Mouse (Mus musculus) gastrocnemius, postnatal 36 days (tissue): Measurements from ENCODE around the gene Glipr2. TPM values are rescaled to one million over a fixed set of nuclear protein-coding genes. Genes with fewer than 3 reads are reported as not detected.
A peak's percentile ranks its signal among the peaks of the same experiment; 100 is the strongest.

Experiments used
- DNase-seq, 2 experiments: peaks; one replicate each; pipeline ENCODE4 v3.0.0; 2022
- intact Hi-C: fragments of 180-260 bp; cut with DNase I; formaldehyde crosslinking; loops from one replicate; pipeline ENCODE4 v1.15.1; 2025
- long read RNA-seq, 2 experiments: library from polyadenylated mRNA; stranded (forward); transcript quantifications; one replicate each; pipeline ENCODE4 v2.0.0; 2021
- total RNA-seq, 2 experiments: library from RNA; stranded (reverse); gene quantifications; 2 replicates each; pipeline ENCODE4 v1.2.3; 2021

Glipr2 gene
- total RNA-seq: 1 to 10 TPM; 2.4 to 3.0 TPM
- long read RNA-seq, experiment 1, partial matches to known transcripts: 0 of 5 reads
- long read RNA-seq, experiment 1, other reads (novel, unspliced or antisense): 1 of 5 reads
- long read RNA-seq, experiment 2, partial matches to known transcripts: 0 of 4 reads
- long read RNA-seq, experiment 2, other reads (novel, unspliced or antisense): 0 of 4 reads

DNA sequence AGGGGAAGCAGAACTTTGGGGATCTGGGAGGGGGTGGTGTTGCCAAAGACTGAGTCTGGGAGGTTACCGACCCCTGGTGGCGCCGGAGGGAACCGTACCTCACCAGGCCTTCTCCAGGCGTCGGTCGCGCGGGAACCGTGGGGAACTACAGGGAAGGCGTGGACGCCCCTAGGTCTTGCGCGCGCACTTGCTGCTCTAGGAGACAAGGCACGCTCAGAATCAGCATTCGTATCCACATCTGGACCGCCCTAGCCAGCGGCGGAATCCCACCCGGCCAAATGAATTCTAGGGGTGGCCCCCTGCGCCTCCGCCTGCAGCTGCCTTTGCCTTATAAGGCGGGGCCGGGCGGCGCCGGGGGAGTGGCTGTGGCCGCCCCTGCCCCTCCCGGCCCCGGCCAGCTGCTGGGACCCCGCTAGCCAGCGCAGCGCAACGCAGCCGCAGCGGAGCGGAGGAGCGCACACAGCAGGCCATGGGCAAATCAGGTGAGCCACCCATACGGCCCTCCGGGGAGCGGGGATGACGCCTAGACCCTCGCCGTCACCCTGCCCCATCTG lies at the start of gene Glipr2:
Gene Glipr2, plus strand, starts transcription at position 110 of the 554 bp plus-strand sequence.
- peak; percentile 78 to 84 for DNase-seq
- intact Hi-C loops: loop anchor here (2.0 kb wide), 1 partner anchor 33 kb away; no protein-coding TSS in a partner anchor

DNA sequence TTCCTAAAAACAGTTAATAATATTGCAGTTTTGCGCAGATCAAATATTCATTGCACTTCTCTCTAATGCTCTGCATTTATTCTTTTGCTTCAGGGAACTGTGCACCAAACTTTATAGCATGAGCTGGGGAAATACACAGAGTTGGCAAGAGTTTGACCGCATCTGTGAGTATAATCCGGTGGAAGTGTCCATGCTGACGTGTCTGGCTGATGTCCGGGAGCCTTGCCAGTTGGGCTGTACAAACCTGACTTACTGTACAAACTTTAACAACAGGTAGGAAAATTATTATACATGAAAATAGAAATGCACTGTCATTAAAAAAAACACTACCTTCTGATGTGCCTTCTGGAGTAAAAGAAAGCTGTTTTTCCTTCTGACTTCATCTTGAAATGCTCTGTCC lies 39.0 kb upstream of the Glipr2 start:
- intact Hi-C loops: no loop called here
- no peak for DNase-seq

DNA sequence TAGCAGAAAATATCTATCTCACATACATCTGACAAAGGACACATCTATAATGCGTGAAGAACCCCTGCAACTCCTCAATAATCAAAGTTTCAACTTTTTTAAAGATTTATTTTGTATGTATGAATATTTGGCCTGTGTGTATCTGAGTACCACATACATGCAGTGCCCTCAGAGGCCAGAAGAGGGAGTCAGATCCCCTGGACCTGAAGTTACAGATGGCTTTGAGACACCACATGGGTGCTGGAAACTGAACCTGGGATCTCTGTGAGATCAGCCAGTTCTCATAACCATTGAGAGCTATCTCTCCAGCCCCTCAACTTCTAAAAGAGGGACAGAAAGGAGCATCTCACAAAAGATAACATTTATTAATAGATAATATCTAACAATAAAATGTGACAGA lies 36.6 kb upstream of the Glipr2 start:
- intact Hi-C loops: no loop called here
- DNase-seq: no peak

DNA sequence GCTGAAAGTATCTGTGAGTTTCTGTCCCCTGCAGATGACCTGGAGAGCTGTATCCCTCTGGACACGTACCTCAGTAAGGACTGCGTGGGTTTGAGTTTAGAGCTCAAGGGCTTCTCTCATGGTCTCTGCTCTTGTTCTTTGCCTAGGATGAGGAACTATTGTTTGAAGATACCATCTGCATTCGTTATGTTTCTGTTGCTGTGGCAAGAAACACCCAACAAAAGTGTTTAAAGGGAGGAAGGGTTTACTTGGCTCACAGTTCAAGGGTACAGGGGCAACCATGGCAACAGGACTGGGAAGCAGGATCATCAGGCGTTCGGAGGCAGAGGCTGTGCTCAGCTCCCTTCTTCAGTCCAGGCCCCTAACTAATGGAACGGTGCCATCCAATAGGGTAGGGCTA lies 32.1 kb upstream of the Glipr2 start:
- intact Hi-C loops: loop anchor here (2.0 kb wide), 1 partner anchor 32 kb away; the partner anchor contains the start of gene Glipr2
- DNase-seq: no peak

DNA sequence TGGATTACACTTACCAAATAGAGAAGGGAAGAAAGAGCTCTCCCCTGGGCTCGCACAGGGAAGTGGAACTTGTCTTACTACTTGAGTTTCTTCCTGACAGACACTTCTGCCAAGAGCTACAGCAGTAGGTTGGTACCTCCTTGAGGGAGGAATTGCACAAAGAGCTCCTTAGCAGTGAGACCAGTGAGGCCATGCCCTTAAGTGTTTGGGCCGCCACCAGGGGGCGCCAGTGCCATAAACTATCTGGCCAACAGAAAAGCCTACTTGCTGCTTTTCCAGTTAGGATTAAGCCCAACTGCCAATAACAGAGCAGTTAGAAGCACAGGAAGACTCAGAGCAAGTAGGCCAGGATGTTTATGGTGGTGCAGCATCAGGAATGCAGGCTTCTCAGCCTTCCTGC lies 31.4 kb upstream of the Glipr2 start:
- peak; percentile 84 to 87 for DNase-seq
- intact Hi-C loops: loop anchor here (2.0 kb wide), 2 partner anchors 31 to 57 kb away; partner anchors contain the start of genes Ccin and Glipr2

DNA sequence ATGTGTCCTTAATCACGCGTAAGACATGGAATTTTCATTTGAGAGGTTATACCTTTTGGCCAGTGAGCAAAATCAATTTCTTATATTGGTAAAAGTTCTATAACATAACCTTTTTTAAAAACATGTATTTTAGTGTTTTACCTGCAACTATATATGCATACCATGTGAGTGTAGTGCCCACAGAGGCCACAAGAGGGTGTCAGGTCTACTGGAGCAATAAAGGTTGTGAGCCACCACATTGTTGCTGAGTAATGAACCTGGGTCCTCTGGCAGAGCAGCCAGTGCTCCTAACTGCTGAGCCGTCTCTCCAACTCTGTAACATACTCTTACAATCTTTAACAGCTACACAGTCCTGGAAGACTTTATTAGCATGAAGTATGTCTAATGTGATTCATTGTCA lies 29.4 kb upstream of the Glipr2 start:
- DNase-seq: no peak
- intact Hi-C loops: loop anchor here (2.0 kb wide), 1 partner anchor 55 kb away; the partner anchor contains the start of gene Ccin

DNA sequence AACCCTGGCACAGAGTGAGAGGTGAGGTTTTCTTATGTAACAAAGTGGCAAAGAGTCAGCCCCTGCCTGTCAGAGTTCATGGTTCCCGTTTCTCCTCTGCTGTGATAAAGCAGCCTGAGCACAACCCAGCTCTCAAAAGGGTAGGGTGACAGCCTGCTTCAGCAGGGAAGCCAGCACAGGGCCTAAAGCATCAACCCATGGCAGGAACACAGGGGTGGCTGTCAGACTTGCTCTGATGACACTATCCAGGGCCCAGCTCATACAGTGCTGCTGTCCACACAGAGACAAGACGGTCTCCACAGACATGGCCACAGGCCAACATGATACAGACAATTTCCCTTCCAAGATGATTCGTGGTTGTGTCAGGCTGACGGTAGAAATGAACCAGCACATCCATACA lies 25.3 kb upstream of the Glipr2 start:
- no peak for DNase-seq
- intact Hi-C loops: no loop called here

DNA sequence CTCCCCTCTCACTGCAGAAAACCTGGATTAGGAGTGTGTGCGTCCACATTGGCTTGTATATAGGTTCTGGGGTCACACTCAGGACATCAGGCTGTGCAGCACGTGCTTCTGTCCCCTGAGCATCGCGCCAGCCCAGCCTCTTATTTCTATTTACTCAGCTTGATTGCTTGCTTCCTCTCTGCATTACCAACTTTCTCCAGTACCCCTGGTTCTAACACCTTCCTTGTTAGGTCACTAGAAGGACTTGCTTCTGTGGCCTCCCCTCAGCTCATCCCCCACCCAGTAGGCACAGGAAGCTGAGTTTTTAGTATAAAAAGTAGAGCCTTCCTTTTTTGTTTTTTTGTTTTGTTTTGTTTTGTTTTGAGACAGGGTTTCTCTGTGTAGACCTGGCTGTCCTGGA lies 21.0 kb upstream of the Glipr2 start:
- no peak for DNase-seq
- intact Hi-C loops: no loop called here

DNA sequence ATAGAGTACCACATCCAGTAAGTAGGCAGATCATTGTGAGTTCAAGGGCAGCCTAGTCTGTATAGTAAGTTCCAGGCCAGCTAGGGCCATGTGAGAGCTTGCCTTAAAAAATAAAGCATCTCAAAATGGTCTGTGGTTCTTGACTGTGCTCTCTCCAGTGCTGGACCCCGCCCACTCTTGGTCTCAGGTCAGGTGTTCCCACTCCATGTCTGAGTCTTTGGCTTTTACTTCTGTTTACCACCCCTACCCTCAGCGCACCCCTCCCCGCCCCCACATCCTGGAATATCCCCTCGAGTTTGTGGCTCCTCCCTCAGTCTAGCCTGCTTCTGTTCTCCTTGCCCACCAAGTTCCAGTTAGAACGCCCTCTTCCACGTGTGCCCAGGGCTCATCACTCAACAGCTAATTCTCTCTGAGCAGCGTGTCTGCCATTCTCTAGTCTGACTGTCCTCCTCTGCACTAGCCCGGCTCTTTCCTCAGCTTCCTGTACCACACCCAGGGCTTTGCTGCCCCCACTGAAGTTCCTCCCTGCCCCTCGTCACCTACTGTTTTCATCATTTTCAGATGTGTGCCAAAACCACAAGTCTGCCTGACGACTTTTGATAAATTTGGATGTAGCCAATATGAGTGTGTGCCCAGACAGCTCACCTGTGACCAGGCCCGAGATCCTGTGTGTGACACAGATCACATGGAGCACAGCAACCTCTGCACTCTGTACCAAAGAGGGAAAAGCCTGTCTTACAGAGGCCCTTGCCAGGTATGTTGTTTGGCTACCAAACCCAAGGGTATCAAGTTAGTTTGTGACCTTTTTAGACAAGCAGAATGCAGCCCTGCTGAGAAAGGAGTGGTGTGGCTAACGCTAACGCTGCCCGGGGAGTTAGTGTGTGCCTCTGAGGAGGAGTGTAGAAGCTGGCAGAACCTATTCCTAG lies 20.2 kb upstream of the Glipr2 start:
- intact Hi-C loops: no loop called here
- DNase-seq: peak in 1 of 2 experiments; percentile 13

DNA sequence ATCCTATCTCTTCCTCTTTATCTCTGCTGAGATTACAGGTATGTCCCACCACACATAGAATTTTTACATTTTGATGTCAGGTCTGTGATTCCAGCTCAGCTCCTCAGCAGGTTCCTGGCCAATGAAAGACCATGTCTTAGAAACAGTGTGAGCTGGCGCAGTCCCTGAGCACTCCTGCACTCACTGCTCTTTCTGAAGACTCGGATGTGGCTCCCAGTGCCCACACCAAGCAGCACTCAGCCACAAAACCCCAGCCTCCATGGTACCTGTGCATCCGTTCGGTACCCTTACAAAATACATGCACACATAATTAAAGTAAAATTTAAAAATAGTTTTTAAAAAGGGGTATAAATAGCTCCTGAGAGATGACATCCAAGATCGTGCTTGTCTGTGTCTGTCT lies 15.9 kb upstream of the Glipr2 start:
- no peak for DNase-seq
- intact Hi-C loops: no loop called here

DNA sequence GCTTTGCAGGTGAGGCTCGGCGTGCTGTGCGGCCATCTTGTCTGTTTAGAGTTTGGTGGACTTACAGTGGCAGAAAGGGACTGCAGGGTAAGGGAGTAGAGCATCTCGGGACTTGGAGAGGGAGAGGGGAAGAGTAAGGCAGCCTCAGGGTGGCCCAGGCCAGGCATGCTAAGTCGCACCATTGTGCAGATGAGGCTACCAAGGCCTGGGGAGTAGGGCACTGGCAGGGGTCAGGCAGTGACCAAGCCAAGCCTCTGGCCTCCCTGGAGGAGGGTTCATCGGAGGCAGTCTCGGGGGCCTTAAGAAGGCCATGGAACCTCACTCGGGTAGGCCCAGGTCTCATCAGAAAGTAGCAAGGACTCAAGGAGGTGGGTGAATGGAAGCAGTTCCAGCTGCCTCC lies 14.8 kb upstream of the Glipr2 start:
- no peak for DNase-seq
- intact Hi-C loops: no loop called here

DNA sequence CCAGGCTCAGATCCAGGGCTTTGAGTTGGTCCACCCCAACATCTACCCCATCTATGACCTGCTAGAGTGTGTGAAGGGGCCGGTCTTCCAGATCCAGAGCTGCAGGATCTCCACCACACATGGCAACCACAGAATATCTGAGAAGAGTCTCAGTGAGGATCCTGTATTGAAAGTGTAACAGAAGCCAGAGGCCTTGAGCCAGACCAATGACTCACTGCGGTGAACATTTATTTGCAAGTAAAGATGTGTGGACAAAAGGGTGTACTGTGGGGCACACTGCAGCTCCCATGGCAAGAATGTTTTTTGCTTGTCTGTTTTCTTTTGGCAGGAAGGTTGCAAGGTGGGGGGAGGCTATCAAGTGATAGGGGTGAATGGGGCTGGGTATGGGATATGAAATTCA lies 9.6 kb upstream of the Glipr2 start:
- DNase-seq: no peak
- intact Hi-C loops: no loop called here

DNA sequence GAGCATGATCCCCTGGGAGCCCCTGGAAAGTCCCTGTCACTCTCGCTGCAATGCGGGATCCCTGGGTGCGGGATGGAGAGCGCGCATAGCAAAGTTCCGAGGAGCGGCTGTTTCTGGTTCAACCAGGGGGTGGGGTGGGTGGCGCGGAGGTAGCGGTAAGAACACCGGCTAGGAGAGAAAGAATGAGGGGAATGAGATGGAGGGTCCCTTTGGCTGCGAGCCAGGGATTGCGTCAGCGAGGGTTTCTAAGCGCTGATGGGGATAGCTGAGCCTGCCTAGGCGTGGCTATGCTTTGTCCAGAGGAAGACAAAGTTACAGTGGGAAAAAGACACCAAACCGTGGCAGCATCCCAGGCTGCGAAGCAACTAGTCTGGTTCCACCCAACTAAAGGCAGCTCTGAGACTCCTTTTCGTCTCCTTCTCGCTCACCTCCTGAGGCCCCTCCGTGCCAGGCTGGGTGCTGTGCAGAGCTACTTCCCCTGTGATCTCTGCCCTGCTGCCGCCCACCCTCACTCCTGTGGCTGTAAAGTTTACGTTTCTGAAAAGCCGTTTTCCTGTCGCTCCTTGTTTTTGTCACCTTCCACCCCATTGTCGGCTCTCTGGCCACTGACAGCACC lies 753 bp downstream of the Glipr2 start:
- intact Hi-C loops: loop anchor here (2.0 kb wide), 1 partner anchor 33 kb away; no protein-coding TSS in a partner anchor
- peak; percentile 61 for DNase-seq

DNA sequence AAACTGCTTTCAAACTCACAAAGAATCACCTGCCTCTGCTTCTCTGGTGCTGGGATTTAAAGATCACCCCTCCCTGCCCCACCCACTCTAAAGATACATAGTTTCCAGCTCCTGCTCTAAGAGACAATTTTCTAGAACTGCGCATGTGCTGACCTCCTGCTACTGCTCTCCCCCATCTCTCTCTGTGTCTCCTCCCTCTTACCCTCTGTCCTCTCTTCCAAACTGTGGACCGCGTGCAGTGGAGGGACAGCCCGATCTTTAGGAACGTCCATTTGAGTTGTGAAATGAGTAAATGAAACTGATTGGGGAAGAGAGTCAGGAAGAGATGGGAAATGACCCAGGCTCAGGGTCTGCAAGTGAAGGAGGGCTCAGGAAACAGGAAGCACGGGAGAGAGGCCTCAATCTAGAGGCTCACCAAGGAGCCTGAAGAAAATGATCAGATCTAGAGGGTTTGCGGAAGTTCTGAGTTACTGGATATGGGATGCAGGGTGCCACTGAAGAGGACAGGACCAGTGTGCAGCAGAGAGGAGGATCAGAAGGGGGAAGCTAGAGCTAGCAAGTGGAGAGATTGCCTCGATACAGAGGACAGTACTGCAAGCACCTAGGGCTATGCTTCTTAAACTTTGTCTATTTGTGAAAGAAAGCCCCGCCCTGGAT lies 2.5 kb downstream of the Glipr2 start:
- no peak for DNase-seq
- intact Hi-C loops: no loop called here

DNA sequence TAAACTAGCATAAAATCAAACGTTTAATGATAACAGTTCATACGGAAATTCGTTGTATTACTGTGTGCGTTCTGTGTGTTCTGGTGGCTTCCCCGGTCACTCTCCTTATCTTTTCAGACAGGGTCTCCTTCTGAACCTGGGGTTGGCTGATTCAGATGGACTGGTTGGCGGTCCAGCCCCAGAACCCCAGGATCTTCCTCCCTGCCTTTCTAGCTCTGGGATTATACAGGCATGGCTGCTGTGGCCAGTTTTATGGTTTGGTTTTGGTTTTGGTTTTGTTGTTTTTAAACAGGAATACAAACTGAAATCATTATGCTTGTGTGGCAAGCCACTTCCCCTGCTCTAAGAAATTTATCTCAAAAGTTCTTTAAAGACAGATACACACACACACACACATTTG lies 3.0 kb downstream of the Glipr2 start:
- intact Hi-C loops: no loop called here
- no peak for DNase-seq

DNA sequence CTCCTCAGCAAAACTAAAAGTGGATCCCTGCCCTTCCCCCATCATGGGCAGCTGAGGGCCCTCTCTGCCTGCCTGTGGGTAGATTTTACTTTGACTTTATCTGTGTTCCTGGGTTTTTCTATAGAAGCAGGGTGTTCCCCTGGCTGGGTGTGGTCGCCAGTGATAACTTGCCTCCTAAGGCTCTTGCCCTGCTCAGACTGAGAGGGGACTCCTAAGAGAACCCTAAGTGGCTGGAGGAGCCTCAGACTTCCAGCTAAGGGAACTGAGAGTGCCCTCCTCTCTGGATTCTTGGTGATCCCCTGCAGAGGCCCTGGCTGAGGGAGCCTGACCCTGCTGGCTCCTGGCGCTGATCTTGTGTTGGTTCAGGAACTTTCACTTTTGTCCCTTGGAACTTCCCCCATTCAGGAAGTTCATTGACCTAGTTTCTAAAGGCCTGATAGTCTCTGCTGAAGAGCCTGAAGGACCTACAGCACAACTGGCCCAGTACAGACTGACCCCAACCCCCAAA lies 7.2 kb downstream of the Glipr2 start:
- intact Hi-C loops: no loop called here
- DNase-seq: no peak

DNA sequence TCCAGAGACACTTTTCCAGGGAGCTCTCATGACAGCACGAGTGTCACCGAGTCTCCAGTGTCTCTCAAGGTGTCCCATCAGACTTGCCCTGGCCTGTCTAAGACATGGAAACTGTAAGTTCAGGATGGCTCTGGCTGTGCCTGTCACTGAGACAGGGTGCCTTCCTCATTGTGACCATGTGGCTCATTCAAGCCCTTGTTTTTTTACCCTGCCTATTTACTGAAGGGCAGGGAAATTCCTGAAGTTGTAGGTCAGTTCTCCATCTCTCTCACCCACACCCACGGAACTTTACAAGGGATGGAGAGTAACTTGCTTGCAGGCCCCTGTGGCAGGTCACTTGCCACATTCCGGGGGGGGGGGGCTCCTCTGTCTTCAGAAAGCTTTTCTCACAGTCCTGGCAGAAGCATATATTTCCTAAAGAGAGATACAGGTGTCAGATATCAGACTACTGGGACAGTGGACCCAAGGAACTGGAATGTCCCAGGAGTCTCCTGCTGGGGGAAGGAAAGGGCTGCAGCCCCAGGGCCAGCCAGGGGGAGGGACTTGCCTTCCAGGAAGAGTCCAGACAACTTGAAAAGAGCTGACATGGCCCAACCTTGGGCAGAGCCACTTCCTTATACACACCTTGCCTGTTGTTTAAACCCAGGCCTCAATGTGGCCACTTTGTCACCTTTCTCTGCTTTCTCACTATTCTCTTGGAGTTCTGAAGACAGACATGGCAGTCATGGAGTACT lies 7.9 kb downstream of the Glipr2 start:
- intact Hi-C loops: no loop called here
- DNase-seq: no peak

DNA sequence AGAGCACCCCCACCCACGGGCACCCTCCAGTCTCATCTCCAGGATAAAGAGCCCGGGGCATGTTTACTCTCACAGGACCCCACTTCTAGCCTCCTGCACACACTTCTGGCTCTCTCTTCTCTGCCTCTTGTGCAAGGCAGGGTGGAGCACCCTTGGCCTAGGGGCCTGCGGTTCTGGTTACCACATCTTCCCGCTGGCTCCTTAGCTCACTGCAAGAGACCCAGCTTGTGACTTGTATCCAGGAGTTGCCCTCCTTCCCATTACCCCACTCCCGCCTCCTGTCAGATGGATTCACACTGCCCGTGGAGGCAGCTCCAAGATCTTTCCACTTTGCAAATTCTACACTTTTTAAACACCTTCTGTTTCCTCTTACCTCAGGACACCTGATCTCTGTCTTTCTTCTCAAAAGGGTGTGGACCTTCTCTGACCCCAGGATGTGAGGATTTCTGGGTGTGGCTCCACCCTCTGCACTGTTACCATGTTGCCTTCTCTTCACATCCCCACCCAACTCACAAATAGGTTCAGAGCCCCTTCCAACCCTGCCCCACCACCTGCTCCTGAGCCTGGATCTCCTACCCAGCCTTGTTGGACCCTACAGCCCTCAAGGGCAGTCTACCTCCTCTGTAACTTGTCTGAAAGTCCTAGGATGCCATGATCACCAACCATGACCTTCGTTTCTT lies 8.8 kb downstream of the Glipr2 start:
- DNase-seq: no peak
- intact Hi-C loops: no loop called here

DNA sequence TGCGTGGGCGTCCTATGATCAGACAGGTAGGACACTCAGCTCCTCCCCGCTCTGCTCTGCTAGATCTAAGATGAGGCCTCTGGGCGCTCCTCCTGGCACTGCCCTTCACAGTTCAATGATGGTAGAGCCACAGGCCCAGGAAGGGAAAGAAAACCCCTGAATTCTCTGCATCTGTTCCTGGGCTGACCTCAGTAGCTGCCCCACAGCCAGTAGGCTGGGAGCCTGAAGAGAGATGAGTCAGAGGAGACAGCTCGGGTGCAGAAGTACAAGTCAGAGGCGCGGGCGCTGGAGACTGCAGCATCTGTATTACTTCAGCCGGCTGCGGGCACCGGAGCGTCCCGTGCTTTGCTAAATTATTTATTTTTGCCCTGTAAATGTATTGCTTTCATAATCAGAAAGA lies 11.4 kb downstream of the Glipr2 start:
- DNase-seq: peak; percentile 64 to 70

More for the DNA sequence above, 11.4 kb downstream of the Glipr2 start:
- intact Hi-C loops: no loop called here
